Mouse (Mus musculus): ENCODE measurements around the gene Tex10. TPM values are rescaled to one million over a fixed set of nuclear protein-coding genes. Genes with fewer than 3 reads are reported as not detected.
"Not testable (repeated sequence)": the region's sequence is repeated elsewhere in the genome, so short reads cannot be mapped to it uniquely, and the experiment has no call there.

Tex10 gene
- polyA plus RNA-seq, 1 experiment from 2014 or later: 80.5 TPM

DNA sequence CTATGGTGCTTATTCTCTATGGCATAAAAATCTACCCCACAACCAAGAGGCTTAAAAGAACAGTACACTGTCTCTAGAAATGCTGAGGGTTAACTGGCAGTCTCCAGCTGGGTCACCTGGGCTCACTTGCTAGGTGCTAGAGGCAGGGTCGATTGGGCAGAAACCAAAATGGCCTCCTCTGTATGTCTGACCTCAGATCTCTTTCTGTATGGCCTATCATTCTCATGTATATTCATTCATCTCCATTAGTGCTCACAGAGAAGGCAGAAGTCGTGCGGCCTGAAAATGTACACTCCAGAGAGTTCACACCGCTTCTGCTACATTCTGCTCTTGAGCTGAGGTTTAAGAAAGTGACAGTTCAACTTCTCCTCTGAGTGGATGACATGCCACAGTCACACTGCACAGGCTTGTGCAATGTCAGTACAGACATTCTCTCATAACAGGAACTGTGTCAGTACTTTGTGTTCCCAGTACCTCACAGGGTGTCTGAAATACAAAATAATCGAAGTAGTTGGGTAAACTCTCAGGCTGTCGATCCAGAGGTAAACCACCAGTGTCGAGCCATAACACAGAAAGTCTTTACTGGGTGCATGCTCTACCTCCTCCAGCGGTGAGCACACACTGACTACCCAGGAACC is 54.3 kb downstream of the Tex10 start:
- H3K4me3 ChIP-seq (ENCODE audit: low read depth, low read length): no peak overlapping the region
- H3K9ac ChIP-seq (replicated peaks; ENCODE audit: low read depth, low read length): no peak overlapping the region
- no peaks in the 10 kb centered on the region for H3K27me3 ChIP-seq (ENCODE audit: control insufficient read depth, insufficient read depth, low read length)
- H3K4me2 ChIP-seq (replicated peaks; ENCODE audit: low read depth, low read length): no peak overlapping the region
- H3K4me1 ChIP-seq (ENCODE audit: control insufficient read depth, insufficient read depth, low read length): no peaks in the 10 kb centered on the region
- 89% methylated on average over 8 of the region's 8 CpGs for WGBS
- H3K9me3 ChIP-seq (ENCODE audit: control insufficient read depth, low read depth, low read length): no peaks in the 10 kb centered on the region
- no peak for ATAC-seq (ENCODE audit: insufficient number of reproducible peaks, insufficient read depth, low FRiP score, low read depth)
- H3K27ac ChIP-seq (ENCODE audit: low read length): no peak overlapping the region
- peaks cover 10% of the 10 kb centered on the region for H3K36me3 ChIP-seq (ENCODE audit: control insufficient read depth, insufficient read depth, low read length)

DNA sequence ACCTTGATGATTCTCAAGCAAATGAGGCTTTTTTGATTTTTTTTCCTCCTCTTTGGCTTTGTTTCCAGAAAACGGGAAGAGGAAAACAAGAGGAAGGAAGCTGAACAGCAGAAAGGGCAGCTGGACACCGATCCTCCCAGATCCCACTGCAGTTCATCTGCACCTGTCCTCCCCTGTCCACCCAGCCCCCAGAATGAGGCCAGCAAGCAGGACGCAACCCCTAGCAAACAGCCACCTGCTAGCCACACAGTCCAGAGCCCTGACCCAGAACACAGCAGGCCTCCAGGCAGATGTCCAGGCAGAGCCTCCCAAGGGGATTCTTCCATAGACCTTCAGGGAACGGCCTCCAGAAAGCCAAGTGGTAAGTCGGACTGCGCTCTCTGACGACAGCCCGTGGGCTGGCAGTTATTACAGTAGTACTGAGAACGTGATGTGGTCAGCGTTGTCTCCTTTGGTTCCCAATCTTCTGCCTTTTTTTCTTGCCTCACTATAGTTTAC is 57.4 kb downstream of the Tex10 start:
- H3K4me1 ChIP-seq (ENCODE audit: control insufficient read depth, insufficient read depth, low read length): no peaks in the 10 kb centered on the region
- H3K4me2 ChIP-seq (replicated peaks; ENCODE audit: low read depth, low read length): no peak overlapping the region
- H3K9me3 ChIP-seq (ENCODE audit: control insufficient read depth, low read depth, low read length): no peaks in the 10 kb centered on the region
- H3K27me3 ChIP-seq (ENCODE audit: control insufficient read depth, insufficient read depth, low read length): no peaks in the 10 kb centered on the region
- no peaks in the 10 kb centered on the region for H3K36me3 ChIP-seq (ENCODE audit: control insufficient read depth, insufficient read depth, low read length)
- no peak for ATAC-seq (ENCODE audit: insufficient number of reproducible peaks, insufficient read depth, low FRiP score, low read depth)
- no peak overlapping the region for H3K27ac ChIP-seq (ENCODE audit: low read length)
- H3K9ac ChIP-seq (replicated peaks; ENCODE audit: low read depth, low read length): no peak overlapping the region
- 85% methylated on average over 10 of the region's 10 CpGs for WGBS
- H3K4me3 ChIP-seq (ENCODE audit: low read depth, low read length): no peak overlapping the region

DNA sequence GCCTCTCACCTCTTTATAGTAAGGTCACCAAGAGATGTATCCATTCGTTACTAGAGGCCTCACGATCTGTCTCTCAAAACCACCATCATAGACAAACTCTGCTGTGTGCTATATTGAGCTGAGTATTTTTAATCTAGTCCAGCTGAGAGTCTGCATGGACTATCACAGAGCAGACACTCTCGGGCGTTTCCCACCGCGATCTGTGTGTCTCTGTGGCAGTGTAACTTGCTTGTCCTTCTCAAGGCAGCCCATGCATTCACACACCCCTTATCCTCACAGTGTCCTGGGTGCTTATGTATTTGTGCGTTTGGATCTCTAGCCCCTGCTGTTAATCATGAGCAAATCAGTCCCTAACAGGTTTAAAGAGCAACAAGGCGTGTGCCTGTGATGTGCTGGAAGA is 59.8 kb downstream of the Tex10 start:
- no peak overlapping the region for H3K9ac ChIP-seq (replicated peaks; ENCODE audit: low read depth, low read length)
- H3K4me3 ChIP-seq (ENCODE audit: low read depth, low read length): no peak overlapping the region
- no peak overlapping the region for H3K4me2 ChIP-seq (replicated peaks; ENCODE audit: low read depth, low read length)
- H3K27me3 ChIP-seq (ENCODE audit: control insufficient read depth, insufficient read depth, low read length): no peaks in the 10 kb centered on the region
- 80% methylated on average over 8 of the region's 8 CpGs for WGBS
- no peak for ATAC-seq (ENCODE audit: insufficient number of reproducible peaks, insufficient read depth, low FRiP score, low read depth)
- no peak overlapping the region for H3K27ac ChIP-seq (ENCODE audit: low read length)
- no peaks in the 10 kb centered on the region for H3K4me1 ChIP-seq (ENCODE audit: control insufficient read depth, insufficient read depth, low read length)
- H3K9me3 ChIP-seq (ENCODE audit: control insufficient read depth, low read depth, low read length): no peaks in the 10 kb centered on the region
- no peaks in the 10 kb centered on the region for H3K36me3 ChIP-seq (ENCODE audit: control insufficient read depth, insufficient read depth, low read length)

DNA sequence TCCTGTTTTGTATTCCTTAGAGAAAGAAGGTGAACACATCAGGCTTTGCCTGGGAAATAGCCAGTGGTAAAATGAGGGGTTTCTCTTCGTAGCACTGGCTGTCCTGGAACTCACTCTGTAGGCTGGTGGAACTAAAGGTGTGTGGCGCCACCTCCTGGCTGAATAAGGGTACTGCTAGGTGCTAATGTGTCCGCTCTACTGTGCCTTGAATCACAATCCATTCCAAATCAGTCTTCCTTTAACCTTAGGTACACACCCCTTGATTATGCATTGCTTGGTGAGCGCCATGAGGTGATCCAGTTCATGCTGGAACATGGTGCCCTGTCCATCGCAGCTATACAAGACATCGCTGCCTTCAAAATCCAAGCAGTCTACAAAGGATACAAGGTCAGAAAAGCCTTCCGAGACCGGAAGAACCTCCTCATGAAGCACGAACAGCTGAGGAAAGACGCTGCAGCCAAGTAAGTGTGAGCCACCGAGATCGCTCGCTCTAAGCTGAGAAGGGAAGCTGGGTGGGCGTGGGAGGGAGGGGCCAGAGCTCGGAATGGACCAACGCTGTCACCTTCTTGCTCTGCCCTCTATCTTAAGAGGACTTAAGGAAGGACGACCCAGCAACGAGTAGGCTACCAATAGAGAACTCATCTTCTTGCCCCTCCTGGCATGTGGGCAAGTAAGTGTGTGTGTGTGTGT is 65.8 kb downstream of the Tex10 start:
- Histone ChIP-seq H3K9ac (replicated peaks; ENCODE audit: low read depth, low read length) (no peak overlapping the region), H3K36me3 (ENCODE audit: control insufficient read depth, insufficient read depth, low read length) (no peaks in the 10 kb centered on the region), H3K4me2 (replicated peaks; ENCODE audit: low read depth, low read length) (no peak overlapping the region; the same call in 1 of the 2 replicates), H3K4me1 (ENCODE audit: control insufficient read depth, insufficient read depth, low read length) (no peaks in the 10 kb centered on the region), H3K27ac (ENCODE audit: low read length) (no peak overlapping the region), H3K27me3 (ENCODE audit: control insufficient read depth, insufficient read depth, low read length) (no peaks in the 10 kb centered on the region), H3K9me3 (ENCODE audit: control insufficient read depth, low read depth, low read length) (no peaks in the 10 kb centered on the region), H3K4me3 (ENCODE audit: low read depth, low read length) (no peak overlapping the region)
- peak; percentile 28; the same call in 1 of the 2 replicates for ATAC-seq (ENCODE audit: insufficient number of reproducible peaks, insufficient read depth, low FRiP score, low read depth)
- WGBS: 46% methylated on average over 18 of the region's 18 CpGs

DNA sequence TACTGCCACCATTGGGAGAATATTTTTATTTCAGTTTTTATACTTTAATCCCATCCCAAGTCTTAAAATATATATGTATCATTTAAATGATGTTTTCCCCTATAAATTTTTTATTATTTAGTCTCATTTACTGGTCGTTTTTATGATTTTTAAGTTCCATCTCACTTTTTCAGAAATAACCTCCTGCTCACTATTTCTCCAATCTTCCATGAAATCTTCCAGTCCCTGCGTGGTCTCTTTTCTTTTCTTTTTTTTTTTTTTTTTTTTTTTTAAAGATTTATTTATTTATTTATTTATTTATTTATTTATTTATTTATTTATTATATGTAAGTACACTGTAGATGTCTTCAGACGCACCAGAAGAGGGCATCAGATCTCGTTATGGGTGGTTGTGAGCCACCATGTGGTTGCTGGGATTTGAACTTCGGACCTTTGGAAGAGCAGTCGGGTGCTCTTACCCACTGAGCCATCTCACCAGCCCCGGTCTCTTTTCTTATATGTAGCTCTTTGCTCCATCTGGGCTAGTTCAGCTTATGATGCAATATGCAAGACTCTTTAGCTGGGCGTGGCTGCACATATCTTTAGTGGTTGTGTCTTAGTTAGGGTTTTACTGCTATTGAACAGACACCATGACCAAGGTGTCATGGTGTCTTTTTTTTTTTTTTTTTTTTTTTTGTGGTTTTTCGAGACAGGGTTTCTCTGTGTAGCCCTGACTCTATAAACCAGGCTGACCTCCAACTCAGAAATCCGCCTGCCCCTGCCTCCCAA is 67.4 kb downstream of the Tex10 start:
- not testable (repeated sequence) for H3K27me3 ChIP-seq (ENCODE audit: control insufficient read depth, insufficient read depth, low read length); H3K9me3 ChIP-seq (ENCODE audit: control insufficient read depth, low read depth, low read length); H3K36me3 ChIP-seq (ENCODE audit: control insufficient read depth, insufficient read depth, low read length); ATAC-seq (ENCODE audit: insufficient number of reproducible peaks, insufficient read depth, low FRiP score, low read depth); H3K4me2 ChIP-seq (replicated peaks; ENCODE audit: low read depth, low read length); H3K4me1 ChIP-seq (ENCODE audit: control insufficient read depth, insufficient read depth, low read length); H3K9ac ChIP-seq (replicated peaks; ENCODE audit: low read depth, low read length); H3K4me3 ChIP-seq (ENCODE audit: low read depth, low read length); H3K27ac ChIP-seq (ENCODE audit: low read length)
- WGBS: 87% methylated on average over 8 of the region's 10 CpGs

DNA sequence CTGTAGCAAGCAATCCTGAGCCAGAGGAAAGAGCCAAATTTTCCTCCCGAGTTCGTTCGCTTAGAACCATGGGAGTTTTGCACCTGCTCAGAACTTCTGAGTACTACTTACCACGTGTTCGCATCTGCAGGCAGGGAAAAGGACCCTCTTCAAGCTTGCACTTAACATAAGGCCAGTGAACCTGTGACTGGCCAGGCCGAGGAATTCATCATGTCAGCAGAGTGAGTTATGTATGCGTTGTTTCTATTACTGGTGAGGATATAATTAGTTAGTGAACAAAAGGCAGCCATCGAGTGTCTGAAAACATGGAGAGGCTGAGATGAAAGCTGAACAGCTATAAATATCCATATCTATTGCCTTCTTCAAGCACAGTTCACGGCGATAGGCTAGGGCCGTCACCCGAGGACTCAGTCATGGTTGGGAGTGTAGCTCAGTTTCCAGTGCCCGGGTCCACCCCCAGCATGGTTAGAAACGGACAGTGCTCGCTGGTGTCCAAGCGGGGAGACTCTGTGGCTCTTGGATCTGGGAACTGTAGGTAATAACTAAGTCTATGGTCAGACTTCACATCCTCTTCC is 70.1 kb downstream of the Tex10 start:
- ATAC-seq (ENCODE audit: insufficient number of reproducible peaks, insufficient read depth, low FRiP score, low read depth): no peak
- Histone ChIP-seq H3K4me2 (replicated peaks; ENCODE audit: low read depth, low read length) (no peak overlapping the region), H3K4me3 (ENCODE audit: low read depth, low read length) (no peak overlapping the region), H3K4me1 (ENCODE audit: control insufficient read depth, insufficient read depth, low read length) (no peaks in the 10 kb centered on the region), H3K9ac (replicated peaks; ENCODE audit: low read depth, low read length) (no peak overlapping the region), H3K9me3 (ENCODE audit: control insufficient read depth, low read depth, low read length) (no peaks in the 10 kb centered on the region), H3K36me3 (ENCODE audit: control insufficient read depth, insufficient read depth, low read length) (no peaks in the 10 kb centered on the region; the same call in none of the 2 replicates), H3K27me3 (ENCODE audit: control insufficient read depth, insufficient read depth, low read length) (no peaks in the 10 kb centered on the region), H3K27ac (ENCODE audit: low read length) (no peak overlapping the region)
- WGBS: 70% methylated on average over 16 of the region's 16 CpGs

DNA sequence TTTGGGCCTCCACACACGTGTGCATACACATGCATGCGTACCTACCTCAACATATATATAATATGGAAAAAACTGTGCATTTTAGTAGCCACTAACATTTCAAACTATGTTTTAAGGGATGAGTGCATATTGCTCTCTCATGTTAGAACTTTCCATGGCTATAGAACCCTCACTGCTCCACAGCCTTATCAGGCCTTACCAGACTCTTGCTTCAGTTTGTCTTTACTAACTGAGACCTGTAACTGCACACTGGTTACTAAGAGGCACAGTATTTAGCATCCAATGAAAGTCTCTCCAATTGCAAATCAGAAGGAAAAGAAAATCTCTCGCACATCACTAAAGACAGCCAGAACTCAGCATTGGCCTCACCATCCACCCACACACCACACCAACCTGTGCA is 76.3 kb downstream of the Tex10 start:
- 96% methylated on average over 3 of the region's 3 CpGs for WGBS
- H3K4me2 ChIP-seq (replicated peaks; ENCODE audit: low read depth, low read length): no peak overlapping the region
- H3K9ac ChIP-seq (replicated peaks; ENCODE audit: low read depth, low read length): no peak overlapping the region
- no peak overlapping the region for H3K27ac ChIP-seq (ENCODE audit: low read length)
- no peaks in the 10 kb centered on the region for H3K27me3 ChIP-seq (ENCODE audit: control insufficient read depth, insufficient read depth, low read length)
- ATAC-seq (ENCODE audit: insufficient number of reproducible peaks, insufficient read depth, low FRiP score, low read depth): no peak
- H3K36me3 ChIP-seq (ENCODE audit: control insufficient read depth, insufficient read depth, low read length): peaks cover 6% of the 10 kb centered on the region
- H3K4me3 ChIP-seq (ENCODE audit: low read depth, low read length): no peak overlapping the region
- H3K4me1 ChIP-seq (ENCODE audit: control insufficient read depth, insufficient read depth, low read length): no peaks in the 10 kb centered on the region
- H3K9me3 ChIP-seq (ENCODE audit: control insufficient read depth, low read depth, low read length): no peaks in the 10 kb centered on the region

DNA sequence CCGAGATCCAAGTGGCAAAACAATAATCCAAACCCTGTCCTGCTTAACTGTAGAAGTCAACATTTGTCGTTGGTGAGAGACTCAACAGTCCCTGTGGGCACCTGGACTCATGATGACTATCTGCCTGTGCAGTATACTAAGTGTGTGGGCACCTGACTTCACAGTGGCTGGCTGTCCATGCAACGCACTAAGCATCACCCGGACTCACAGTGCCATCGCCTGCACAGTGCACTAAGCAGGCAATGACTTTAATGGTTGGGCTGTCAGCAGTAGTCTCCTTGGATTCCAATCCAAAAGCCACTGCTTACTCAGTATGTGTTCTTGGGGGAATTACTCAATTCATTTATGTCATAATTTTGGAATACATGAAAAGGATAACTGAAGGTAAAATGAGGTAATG is 90.8 kb downstream of the Tex10 start:
- Histone ChIP-seq H3K4me3 (ENCODE audit: low read depth, low read length) (no peak overlapping the region), H3K36me3 (ENCODE audit: control insufficient read depth, insufficient read depth, low read length) (no peaks in the 10 kb centered on the region), H3K4me2 (replicated peaks; ENCODE audit: low read depth, low read length) (no peak overlapping the region), H3K9ac (replicated peaks; ENCODE audit: low read depth, low read length) (no peak overlapping the region), H3K27me3 (ENCODE audit: control insufficient read depth, insufficient read depth, low read length) (no peaks in the 10 kb centered on the region), H3K27ac (ENCODE audit: low read length) (no peak overlapping the region), H3K9me3 (ENCODE audit: control insufficient read depth, low read depth, low read length) (no peaks in the 10 kb centered on the region), H3K4me1 (ENCODE audit: control insufficient read depth, insufficient read depth, low read length) (no peaks in the 10 kb centered on the region)
- 83% methylated on average over 5 of the region's 5 CpGs for WGBS
- no peak for ATAC-seq (ENCODE audit: insufficient number of reproducible peaks, insufficient read depth, low FRiP score, low read depth)

All from stomach, embryonic 14.5 days (tissue).